Mouse (Mus musculus) myocyte (in vitro differentiated cells): ENCODE data around the gene Abhd14a.

ENCODE experiments used
- E2F4 ChIP-seq: IDR thresholded peaks from one replicate; pipeline ENCODE4 v1.6.1; 2011; ENCODE audit warnings: mild to moderate bottlenecking, control low read depth, moderate library complexity; ENCODE audit not compliant: insufficient read depth
- MYOD1 ChIP-seq, 3 experiments: IDR thresholded peaks; one replicate each; pipeline ENCODE4 v1.6.1; 2011; ENCODE audit warnings: control low read depth in 2 of 3, low read depth in 2 of 3, mild to moderate bottlenecking in 2 of 3, moderate library complexity in 1 of 3; ENCODE audit not compliant: insufficient read length in 2 of 3, control insufficient read depth in 1 of 3
- MYOG ChIP-seq, 3 experiments: IDR thresholded peaks; one replicate each; pipeline ENCODE4 v1.6.1; 2011; ENCODE audit warnings: control low read depth in 2 of 3, low read depth in 2 of 3, mild to moderate bottlenecking in 2 of 3; ENCODE audit not compliant: insufficient read length in 2 of 3, control insufficient read depth in 1 of 3, insufficient read depth in 1 of 3
- POLR2A ChIP-seq: IDR thresholded peaks from one replicate; pipeline ENCODE4 v1.6.1; 2011; ENCODE audit warnings: low read depth, mild to moderate bottlenecking, control low read depth, moderate library complexity; ENCODE audit not compliant: insufficient read length
- SRF ChIP-seq: IDR thresholded peaks from one replicate; pipeline ENCODE4 v1.6.1; 2011; ENCODE audit warnings: low read depth; ENCODE audit not compliant: control insufficient read depth, insufficient read length
- TCF12 ChIP-seq: IDR thresholded peaks from one replicate; pipeline ENCODE4 v1.6.1; 2011; ENCODE audit warnings: mild to moderate bottlenecking, control low read depth; ENCODE audit not compliant: poor library complexity, insufficient read depth, severe bottlenecking
- USF1 ChIP-seq: IDR thresholded peaks from one replicate; pipeline ENCODE4 v1.6.1; 2011; ENCODE audit warnings: low read depth, mild to moderate bottlenecking, control low read depth, moderate library complexity

DNA sequence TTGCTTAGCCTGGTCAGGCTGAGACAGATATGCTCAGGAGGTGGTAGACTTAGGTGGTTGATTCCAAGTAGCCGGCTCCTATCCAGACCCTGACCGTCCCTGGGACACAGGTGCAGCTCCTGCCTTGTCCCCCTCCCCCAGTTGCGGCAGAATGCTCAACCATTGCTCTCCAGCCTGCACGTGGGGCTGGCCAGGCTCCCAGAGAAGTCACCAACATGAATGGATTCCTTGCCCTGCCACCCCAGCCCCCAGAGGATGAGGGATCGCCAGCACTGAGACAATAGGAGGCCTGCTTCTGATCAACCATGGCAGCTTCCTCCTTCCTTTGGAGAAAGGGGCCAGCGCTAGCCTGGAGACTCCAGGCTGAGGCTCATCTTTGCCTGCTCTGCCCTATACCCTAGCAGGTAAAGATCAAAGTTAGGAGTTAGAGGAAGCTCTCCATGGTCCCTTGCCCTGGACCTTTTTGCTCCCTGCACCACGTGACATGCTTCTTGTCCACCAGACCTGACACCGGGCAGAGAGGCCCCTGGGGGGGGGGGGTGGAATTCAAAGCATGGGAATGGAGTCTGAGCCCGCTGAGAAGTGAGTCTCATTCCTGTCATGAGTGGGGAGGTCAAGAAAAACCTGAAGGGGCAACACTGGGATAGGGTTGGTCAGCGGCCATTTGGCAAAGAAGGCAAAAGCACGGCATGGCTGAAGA lies 54.5 kb downstream of the Abhd14a start:
- TF ChIP-seq POLR2A (no peak), USF1 (no peak), E2F4 (no peak), MYOG (IDR thresholded peaks at IDR 0.05; ENCODE audit: control insufficient read depth in 1 of 3, insufficient read depth in 1 of 3, insufficient read length in 2 of 3, low read depth in 2 of 3) (no peak), MYOD1 (IDR thresholded peaks at IDR 0.05; ENCODE audit: control insufficient read depth in 1 of 3, insufficient read length in 2 of 3, low read depth in 2 of 3) (no peak), SRF (no peak), TCF12 (no peak)
